Mouse (Mus musculus): ENCODE data around the gene Prkg2. TPM values are rescaled to one million over a fixed set of nuclear protein-coding genes. Genes with fewer than 3 reads are reported as not detected.

Gene Prkg2
- total RNA-seq, 4 experiments from 2014 or later: 9.2 to 11.0 (median 9.5) TPM

GRCm38 (mm10) chr5:98902339-98902738 is 134.8 kb downstream of the Prkg2 start:
- DNase-seq (ENCODE audit: low spot score in 2 of 2): no peak

GRCm38 (mm10) chr5:98900926-98901325 is 136.2 kb downstream of the Prkg2 start:
- DNase-seq (ENCODE audit: low spot score in 2 of 2): no peak

GRCm38 (mm10) chr5:98897946-98898345 is 139.2 kb downstream of the Prkg2 start:
- no peak for DNase-seq (ENCODE audit: low spot score in 2 of 2)

GRCm38 (mm10) chr5:98894281-98894680 is 142.9 kb downstream of the Prkg2 start:
- no peak for DNase-seq (ENCODE audit: low spot score in 2 of 2)

- no peak for DNase-seq (ENCODE audit: low spot score in 2 of 2)
Measured at GRCm38 (mm10) chr5:98890544-98891050, 146.6 kb downstream of the Prkg2 start.

GRCm38 (mm10) chr5:98882096-98882495 is 155.1 kb downstream of the Prkg2 start:
- DNase-seq (ENCODE audit: low spot score in 2 of 2): no peak

Other genes with a start within 250 kb of the Prkg2 start
- 10 to 100 TPM; 10.5 to 15.3 (median 12.0) TPM for gene Bmp3, start 182.9 kb downstream of the Prkg2 start, total RNA-seq (2022)